Mouse (Mus musculus): Measurements from ENCODE around the gene Ntpcr.

DNA sequence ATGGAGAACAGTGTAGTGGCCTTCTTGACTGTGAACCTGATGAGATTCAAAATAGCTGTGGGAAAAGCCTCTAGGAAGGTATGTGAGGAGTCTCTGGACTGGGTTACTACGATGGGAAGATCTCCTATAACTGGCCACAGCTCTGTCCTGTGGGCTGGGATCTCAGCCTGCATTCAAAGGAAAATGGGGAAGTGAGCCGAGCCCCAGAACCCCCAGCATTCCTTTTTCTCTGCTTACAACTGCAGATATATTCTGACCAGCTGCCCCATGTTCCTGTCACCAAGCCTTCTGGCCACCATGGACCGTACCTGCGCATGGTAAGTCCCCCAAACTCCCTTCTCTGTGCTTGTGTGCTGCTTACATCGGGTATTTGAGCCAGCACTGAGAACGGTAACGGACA is at the start of gene Ntpcr:
- no peak for TF ChIP-seq POLR2A (IDR thresholded peaks at IDR 0.05; ENCODE audit: low read depth, low read length)
- TF ChIP-seq CTCF (IDR thresholded peaks at IDR 0.05; ENCODE audit: borderline replicate concordance, insufficient read depth, low read length), result no peak

All from embryonic fibroblast, embryonic 13.5 days (primary cell).